Mouse (Mus musculus) mouse trophoblast stem cell (cell line): Measurements from ENCODE around the gene Zfp354c.

ENCODE experiments used
- in situ Hi-C, 2 experiments: fragments of 300-500 bp; cut with MseI, MboI; formaldehyde crosslinking; loops; 2 replicates in 1 of 2; 3 replicates in 1 of 2; pipeline ENCODE4 v1.15.1; 2025

The Zfp354c gene

GRCm38 (mm10) chr11:50827010-50827953 lies at the start of gene Zfp354c:
TSS of gene Zfp354c (minus strand) at chr11:50827724.
- in situ Hi-C loops: no loop called here

- in situ Hi-C loops: no loop called here
These were observed 23.6 kb upstream of the Zfp354c start for GRCm38 (mm10) chr11:50850989-50851601.

- in situ Hi-C loops: no loop called here
These were observed 22.7 kb upstream of the Zfp354c start, which contains the start of gene Grm6 for GRCm38 (mm10) chr11:50850177-50850735. TSS of gene Grm6 (plus strand) at chr11:50850685.

- in situ Hi-C loops: no loop called here
These were observed 21.8 kb upstream of the Zfp354c start for GRCm38 (mm10) chr11:50849310-50849709.

- in situ Hi-C loops: no loop called here
These were observed 21.1 kb upstream of the Zfp354c start for GRCm38 (mm10) chr11:50848520-50849137.

GRCm38 (mm10) chr11:50847047-50847446 lies 19.5 kb upstream of the Zfp354c start:
- in situ Hi-C loops: no loop called here

- in situ Hi-C loops: no loop called here
These were observed 18.4 kb upstream of the Zfp354c start for GRCm38 (mm10) chr11:50845951-50846350.

- in situ Hi-C loops: no loop called here
These were observed 13.7 kb upstream of the Zfp354c start, which contains the start of gene Zfp879 for GRCm38 (mm10) chr11:50841023-50841735. TSS of gene Zfp879 (minus strand) at chr11:50841552.

- in situ Hi-C loops: no loop called here
These were observed 8.2 kb upstream of the Zfp354c start for GRCm38 (mm10) chr11:50835727-50836126.

- in situ Hi-C loops: no loop called here
These were observed 1.3 kb downstream of the Zfp354c start for GRCm38 (mm10) chr11:50826214-50826613.

GRCm38 (mm10) chr11:50814233-50814632 lies 13.3 kb downstream of the Zfp354c start:
- in situ Hi-C loops: no loop called here

- in situ Hi-C loops: no loop called here
These were observed 28.7 kb downstream of the Zfp354c start for GRCm38 (mm10) chr11:50798836-50799235.

- in situ Hi-C loops: no loop called here
These were observed 29.9 kb downstream of the Zfp354c start for GRCm38 (mm10) chr11:50797674-50798073.

- in situ Hi-C loops: no loop called here
These were observed 56.5 kb downstream of the Zfp354c start for GRCm38 (mm10) chr11:50771006-50771405.

- in situ Hi-C loops: loop anchor here (10.0 kb wide), 1 partner anchor 314 kb away; no protein-coding TSS in a partner anchor
These were observed 58.4 kb downstream of the Zfp354c start for GRCm38 (mm10) chr11:50768995-50769749.

- in situ Hi-C loops: loop anchor here (10.0 kb wide), 1 partner anchor 312 kb away; no protein-coding TSS in a partner anchor
These were observed 60.5 kb downstream of the Zfp354c start for GRCm38 (mm10) chr11:50767039-50767438.

- in situ Hi-C loops: loop anchor here (10.0 kb wide), 1 partner anchor 312 kb away; no protein-coding TSS in a partner anchor
These were observed 61.1 kb downstream of the Zfp354c start for GRCm38 (mm10) chr11:50766461-50766860.
